Mouse (Mus musculus) lung, postnatal 14 days (tissue): ENCODE results near the gene Lsm6.
"Not testable (repeated sequence)": the region's sequence is repeated elsewhere in the genome, so short reads cannot be mapped to it uniquely, and the experiment has no call there.

Source experiments
- DNase-seq: peaks from one replicate; pipeline ENCODE4 v3.0.0; 2021

The Lsm6 gene

DNA sequence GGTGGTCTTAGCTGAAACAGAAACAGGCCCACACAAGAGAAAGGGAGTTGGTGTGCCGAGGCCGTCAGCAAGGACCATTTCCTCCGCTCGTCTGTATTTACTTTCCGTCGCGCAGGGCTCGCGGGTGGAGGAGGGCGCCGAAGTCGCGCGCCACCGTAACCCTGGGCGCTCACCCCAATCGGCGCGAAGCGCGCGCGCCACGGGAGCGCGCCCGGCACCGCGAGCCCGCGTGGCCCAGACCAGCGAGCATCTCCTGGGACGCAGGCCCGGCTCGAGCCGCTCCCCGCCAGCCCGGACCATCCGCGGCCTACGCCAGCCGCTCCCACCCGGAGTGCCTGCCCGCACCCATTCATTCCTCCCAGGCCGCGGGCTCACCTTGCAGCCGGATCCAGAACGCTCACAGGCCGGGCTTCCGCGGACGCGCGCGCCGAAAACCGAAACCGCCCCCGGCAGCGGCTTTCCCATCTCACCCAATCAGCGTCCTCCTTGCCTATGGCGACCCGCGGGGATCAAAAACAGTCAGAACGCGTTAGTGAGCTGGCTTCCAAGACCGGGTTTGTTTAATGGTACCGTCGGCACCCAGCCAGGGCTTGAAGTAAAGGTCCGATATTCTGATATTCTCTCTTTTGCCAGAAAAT, at the start of gene Lsm6:
Gene Lsm6, minus strand, starts transcription at position 468 of the 638 bp plus-strand sequence.
- DNase-seq = peak; percentile 99

DNA sequence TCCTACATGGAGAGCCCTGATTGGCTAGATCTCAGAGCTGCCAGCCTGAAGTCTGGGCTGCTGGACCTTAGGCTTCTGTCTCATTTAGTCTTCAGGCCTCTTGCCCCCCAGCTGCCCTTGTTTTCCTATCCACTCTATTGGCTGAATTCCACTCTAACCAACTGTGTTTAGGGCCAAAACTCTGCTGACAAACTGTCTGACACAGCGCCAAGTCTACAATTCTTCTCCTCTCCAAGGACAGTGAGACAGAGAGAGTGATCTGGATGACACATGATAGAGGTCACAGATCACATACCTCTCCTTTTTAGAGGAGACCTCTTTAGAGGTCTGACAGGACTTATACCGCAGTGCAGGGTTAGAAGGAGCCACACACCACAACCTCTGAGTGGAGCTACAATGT, 46.1 kb upstream of the Lsm6 start:
- DNase-seq = no peak

GRCm38 (mm10) chr8:78863001-78863400, 42.1 kb upstream of the Lsm6 start:
- DNase-seq = no peak

DNA sequence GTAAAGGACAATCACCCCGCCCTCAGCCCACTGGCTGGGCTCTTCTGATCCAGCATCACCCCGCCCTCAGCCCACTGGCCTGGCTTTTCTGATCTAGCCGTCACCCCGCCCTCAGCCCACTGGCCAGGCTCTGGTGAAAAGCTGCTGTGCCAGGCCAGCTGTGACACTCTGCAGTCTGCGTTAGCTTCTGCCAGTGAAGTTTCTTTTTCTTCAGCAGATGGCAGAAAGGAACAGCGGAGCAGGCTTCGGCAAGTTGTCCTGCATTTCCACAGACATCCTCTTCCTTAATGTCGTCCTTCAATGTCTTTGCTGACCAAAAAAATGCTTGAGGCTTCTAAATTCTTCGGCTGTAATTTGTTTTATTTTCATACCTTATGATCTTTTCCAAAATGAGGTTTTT, 41.1 kb upstream of the Lsm6 start:
- DNase-seq = no peak

DNA sequence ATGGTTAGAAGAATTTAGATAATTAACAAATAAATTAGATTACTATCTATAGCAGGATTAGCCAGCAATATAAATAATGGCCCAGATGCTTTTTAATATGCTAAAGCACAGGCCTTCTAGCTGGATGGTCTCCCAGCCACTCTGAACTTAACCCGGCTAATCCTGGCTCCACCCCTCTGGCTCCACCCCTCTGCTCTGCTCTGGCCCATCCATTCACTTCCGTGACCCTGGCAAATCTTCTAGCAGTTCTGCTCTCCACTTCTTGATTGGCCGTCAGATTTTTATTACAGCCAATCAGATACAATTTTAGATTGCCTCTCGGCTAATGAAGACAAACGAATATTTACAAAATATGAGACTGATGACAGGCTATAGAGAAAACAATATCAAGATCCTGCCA, 39.8 kb upstream of the Lsm6 start:
- DNase-seq = no peak

DNA sequence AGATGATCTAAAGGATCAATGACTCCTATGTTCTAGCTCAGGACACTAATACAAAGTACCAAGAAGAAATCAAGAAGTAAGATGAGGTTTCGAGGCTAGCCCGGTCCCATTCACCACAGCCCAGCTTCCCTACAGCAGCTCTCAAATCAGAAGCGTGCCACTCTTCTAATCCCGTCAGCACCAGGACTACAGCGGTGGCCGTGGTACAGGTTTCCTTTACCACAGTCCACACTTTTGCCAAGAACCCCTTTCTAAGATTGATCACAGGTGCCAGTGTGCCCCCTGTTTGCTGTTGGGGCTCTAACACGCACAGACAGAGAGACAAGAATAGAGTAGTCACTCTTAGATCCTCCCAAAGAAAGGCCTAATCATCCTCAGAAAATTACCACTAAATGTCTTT, 36.5 kb upstream of the Lsm6 start:
- no peak for DNase-seq

DNA sequence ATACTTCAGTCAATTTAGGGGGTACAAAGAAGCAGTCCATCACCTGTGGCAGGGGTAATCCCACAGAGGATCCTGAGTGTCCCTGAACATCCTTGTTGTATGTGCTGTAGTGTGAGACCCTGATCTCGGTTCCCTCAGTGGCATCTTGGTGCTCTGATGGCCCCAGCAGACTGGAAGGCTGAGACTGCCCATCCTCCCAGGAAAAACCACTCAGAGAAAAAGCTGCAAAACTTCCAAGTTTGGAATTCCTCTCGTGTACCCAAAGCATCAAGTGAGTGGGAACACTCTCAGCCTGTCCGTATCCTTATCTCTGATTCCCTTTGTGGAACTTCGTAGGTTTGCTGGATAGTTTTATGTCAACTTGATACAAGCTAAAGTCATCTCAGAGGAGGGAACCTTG, 31.3 kb upstream of the Lsm6 start:
- DNase-seq = no peak

DNA sequence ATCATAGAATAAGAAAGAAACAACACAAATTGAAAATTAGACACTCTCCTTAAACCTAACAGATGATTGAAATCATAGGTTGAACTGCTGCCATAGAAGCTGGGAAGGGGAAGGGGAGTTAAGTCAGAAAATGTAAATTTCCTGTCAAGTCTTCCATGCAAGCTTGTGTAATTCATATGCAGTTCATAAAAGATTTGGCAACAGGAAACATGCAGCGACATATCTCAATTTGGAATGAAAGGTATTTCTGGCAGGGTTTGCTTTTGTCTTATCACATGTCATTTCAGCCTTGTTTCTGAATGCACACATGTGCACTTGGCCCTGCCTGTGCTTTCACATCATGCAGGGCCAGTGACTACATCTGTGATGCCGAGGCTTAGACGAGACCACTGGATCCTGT, 26.3 kb upstream of the Lsm6 start:
- DNase-seq = no peak

- no peak for DNase-seq
Measured at GRCm38 (mm10) chr8:78844559-78844958, 23.6 kb upstream of the Lsm6 start.

- no peak for DNase-seq
Measured at GRCm38 (mm10) chr8:78838656-78839413, 17.9 kb upstream of the Lsm6 start.

DNA sequence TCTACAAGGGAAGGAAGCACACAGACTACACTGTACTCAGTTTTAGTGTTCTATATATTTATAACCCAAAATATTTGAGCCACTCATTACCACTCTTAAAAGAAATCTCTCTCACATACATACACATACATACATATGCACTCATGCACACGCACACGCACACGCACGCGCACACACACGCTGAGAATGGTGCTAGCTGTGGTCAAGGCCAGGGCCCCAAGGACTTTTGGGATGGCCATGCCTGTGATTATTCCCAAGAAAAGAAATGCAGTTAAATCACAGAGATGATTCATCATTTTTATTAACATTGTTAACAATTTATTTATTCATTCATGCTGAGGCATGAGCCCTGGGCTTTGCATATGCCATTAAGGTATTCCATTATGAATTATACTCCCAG, 15.2 kb upstream of the Lsm6 start:
- no peak for DNase-seq

DNA sequence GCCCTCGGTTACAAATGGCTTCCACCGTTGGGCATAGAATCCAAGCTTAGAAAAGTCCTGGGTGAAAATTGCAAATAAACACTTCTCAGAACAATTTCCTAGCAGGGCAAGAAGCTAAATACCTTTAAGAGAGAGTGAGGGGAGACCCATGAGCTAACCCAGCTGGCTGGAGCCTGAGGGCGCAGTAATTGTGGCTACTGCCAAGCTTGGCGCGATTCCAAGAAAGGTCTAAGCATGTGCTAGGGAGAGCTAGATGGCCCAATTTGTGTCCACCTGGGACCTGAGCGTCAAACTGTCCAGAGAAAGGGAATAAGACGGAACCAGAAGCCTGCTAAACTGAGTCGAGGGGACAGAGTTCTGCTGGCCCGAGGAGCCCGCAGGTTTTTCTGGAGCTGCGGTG, 7.5 kb upstream of the Lsm6 start:
- no peak for DNase-seq

DNA sequence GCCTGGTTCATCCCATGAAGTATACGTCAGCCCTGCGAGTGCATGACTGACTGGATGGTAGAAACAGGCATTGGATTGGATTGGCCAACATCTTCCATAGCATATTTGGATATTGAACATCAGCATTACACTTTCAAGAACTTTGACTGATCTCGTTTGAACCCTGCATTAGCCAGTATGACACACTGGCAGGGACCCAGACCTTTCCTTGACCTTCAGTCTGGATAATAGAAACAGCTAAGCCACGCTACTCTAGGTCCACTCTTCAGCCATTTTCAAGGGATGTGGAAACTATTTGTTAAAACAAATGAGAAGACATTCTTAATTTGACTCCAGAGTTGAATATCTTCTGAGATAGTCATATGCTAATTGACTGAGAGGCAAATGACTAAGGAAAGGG, 3.6 kb upstream of the Lsm6 start:
- DNase-seq = no peak

GRCm38 (mm10) chr8:78819973-78820372, 967 bp downstream of the Lsm6 start:
- not testable (repeated sequence) for DNase-seq

GRCm38 (mm10) chr8:78814743-78815142, 6.2 kb downstream of the Lsm6 start:
- DNase-seq = no peak

- no peak for DNase-seq
Measured at GRCm38 (mm10) chr8:78813021-78813420, 7.9 kb downstream of the Lsm6 start.

DNA sequence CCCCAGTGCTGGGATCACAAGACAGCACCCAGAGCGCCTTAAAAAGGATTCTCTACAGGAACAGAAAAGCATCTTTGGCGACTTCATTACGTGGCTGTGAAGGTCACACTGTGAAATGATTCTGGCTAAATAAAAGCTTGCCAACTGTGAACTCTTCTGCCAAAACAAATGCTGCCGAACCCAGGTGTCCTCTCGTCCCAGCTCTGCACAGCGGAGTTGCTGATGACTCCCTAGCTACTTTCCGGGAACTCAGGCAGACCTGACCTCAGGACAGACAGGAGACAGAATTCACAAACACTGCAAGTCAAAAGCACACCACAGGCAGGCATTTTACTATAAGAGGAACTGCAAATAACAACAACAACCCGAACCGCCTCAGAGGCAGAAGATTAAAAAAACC, 8.5 kb downstream of the Lsm6 start:
- DNase-seq = no peak

- DNase-seq = no peak
Measured at GRCm38 (mm10) chr8:78811748-78812147, 9.2 kb downstream of the Lsm6 start.

GRCm38 (mm10) chr8:78810207-78810675, 10.7 kb downstream of the Lsm6 start:
- DNase-seq = no peak

DNA sequence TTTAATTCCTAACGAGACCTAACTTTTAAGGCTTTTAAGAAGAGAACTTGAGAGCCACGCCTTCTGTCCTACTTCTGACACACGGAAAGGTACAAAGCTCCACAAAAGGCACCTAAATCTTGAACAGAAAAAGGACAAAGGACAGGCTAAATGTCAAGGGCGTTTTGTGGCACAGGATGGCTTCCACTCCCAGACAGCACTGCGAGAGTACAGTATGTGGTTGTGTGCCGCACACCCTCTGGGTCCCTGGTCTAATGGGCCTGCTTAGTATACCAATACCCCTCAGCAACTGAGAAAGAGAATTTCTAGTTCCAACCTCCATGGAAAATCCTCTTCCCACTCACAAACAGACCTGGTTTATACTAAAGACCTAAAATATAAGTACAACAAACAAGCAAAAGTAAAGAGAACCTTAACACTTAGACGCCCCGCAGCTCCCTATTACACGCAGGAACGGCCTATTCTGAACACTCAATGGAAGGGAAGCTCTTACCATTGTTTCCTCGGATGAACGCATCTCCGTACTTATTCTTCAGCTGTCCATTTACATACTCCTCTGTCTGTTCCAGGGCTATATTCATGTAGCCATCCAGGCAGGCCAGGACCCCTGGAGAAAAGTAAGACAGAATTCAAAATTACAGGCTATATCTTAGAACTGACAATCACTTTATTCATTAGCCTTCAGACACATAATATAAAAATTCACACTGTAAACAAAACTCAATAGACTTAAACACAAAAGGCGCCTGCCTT, 11.3 kb downstream of the Lsm6 start:
- DNase-seq = no peak

DNA sequence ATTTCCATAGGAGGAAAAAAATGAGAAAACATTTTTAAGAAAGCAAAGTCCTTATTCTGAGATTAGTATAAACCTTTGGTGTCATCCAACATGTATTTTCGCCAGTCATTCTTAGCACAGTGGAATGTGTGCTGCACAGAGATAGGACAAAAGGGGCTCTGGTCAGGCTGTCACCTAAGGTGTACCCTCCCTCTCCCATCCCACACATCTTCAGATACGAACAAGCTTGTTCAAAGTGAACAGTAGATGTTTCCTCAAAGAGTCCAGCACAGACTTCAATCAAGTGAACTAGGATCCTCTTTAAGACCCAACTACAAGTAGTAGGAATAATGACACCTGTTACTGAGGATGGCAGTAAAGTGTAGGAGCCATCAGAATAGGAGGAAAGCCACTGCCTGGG, 12.1 kb downstream of the Lsm6 start:
- DNase-seq = no peak

DNA sequence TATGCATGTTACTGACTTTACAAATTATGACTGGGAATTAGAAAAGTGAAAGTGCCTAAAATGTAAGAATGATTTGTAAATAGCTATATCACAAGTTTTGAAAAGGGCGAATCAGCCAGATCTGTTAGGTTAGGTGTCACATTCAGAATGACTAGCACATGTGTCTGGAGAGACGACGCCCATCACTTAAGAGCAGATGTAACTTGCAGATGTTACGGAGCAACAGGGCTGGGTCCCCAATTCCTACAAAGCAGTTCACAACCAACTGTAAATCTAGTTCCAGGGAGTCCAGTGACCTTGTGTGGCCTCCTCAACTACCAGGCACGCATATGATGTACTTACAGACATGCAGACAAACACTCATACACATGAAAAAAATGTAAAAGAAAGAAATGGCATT, 12.5 kb downstream of the Lsm6 start:
- DNase-seq = no peak

GRCm38 (mm10) chr8:78807283-78807682, 13.7 kb downstream of the Lsm6 start:
- no peak for DNase-seq

DNA sequence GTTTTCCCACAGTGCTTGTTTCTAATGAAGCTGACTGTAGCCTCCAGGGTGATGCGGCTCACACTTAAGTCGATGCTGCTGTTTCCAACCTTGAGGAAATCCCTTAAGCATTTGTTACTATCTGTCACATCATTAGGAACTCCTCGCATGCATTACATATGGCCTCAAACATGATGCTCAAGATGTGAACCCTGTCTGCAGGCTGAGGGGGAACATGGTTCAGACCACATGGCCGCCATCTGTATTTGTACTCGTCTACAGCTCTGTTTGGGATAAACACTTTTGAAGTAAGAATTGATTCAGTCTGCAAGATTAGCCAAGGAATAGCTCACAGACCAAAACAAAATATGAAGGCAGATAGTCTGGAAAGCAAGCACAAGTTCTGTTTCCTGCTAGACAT, 14.9 kb downstream of the Lsm6 start:
- no peak for DNase-seq
